Mouse (Mus musculus) testis, postnatal 14 days (tissue): ENCODE data around the gene Ctla4.

ENCODE experiments used
- DNase-seq: peaks from one replicate; pipeline ENCODE4 v3.0.0; 2021; ENCODE audit warnings: low spot score

Ctla4 gene

GRCm38 (mm10) chr1:60886981-60887380, at the start of gene Ctla4:
Ctla4 (plus strand) TSS chr1:60887000.
- DNase-seq = no peak

- DNase-seq = no peak
These were observed 47.6 kb upstream of the Ctla4 start for GRCm38 (mm10) chr1:60839161-60839560.

- no peak for DNase-seq
These were observed 41.3 kb upstream of the Ctla4 start for GRCm38 (mm10) chr1:60845318-60846060.

- DNase-seq = no peak
These were observed 40.1 kb upstream of the Ctla4 start for GRCm38 (mm10) chr1:60846616-60847275.

GRCm38 (mm10) chr1:60849112-60849511, 37.7 kb upstream of the Ctla4 start:
- DNase-seq = no peak

GRCm38 (mm10) chr1:60849816-60850215, 37.0 kb upstream of the Ctla4 start:
- no peak for DNase-seq

- no peak for DNase-seq
These were observed 35.6 kb upstream of the Ctla4 start for GRCm38 (mm10) chr1:60851041-60851781.

- DNase-seq = no peak
These were observed 34.6 kb upstream of the Ctla4 start for GRCm38 (mm10) chr1:60852075-60852769.

- no peak for DNase-seq
These were observed 34.0 kb upstream of the Ctla4 start for GRCm38 (mm10) chr1:60852770-60853147.

GRCm38 (mm10) chr1:60853330-60853956, 33.4 kb upstream of the Ctla4 start:
- DNase-seq = peak; percentile 54

GRCm38 (mm10) chr1:60853991-60854390, 32.8 kb upstream of the Ctla4 start:
- no peak for DNase-seq

- DNase-seq = no peak
These were observed 29.2 kb upstream of the Ctla4 start for GRCm38 (mm10) chr1:60857351-60858220.

GRCm38 (mm10) chr1:60859159-60859558, 27.6 kb upstream of the Ctla4 start:
- DNase-seq = no peak

- no peak for DNase-seq
These were observed 27.0 kb upstream of the Ctla4 start for GRCm38 (mm10) chr1:60859842-60860241.

GRCm38 (mm10) chr1:60860357-60860946, 26.3 kb upstream of the Ctla4 start:
- DNase-seq = no peak

GRCm38 (mm10) chr1:60860955-60861354, 25.8 kb upstream of the Ctla4 start:
- DNase-seq = no peak

GRCm38 (mm10) chr1:60861431-60861830, 25.4 kb upstream of the Ctla4 start:
- no peak for DNase-seq

GRCm38 (mm10) chr1:60862510-60862909, 24.3 kb upstream of the Ctla4 start:
- DNase-seq = no peak

- DNase-seq = no peak
These were observed 23.8 kb upstream of the Ctla4 start for GRCm38 (mm10) chr1:60862951-60863461.

GRCm38 (mm10) chr1:60863701-60864100, 23.1 kb upstream of the Ctla4 start:
- no peak for DNase-seq
